ENCODE assay signal across 8 mouse cellular contexts in the genomic region with DNA sequence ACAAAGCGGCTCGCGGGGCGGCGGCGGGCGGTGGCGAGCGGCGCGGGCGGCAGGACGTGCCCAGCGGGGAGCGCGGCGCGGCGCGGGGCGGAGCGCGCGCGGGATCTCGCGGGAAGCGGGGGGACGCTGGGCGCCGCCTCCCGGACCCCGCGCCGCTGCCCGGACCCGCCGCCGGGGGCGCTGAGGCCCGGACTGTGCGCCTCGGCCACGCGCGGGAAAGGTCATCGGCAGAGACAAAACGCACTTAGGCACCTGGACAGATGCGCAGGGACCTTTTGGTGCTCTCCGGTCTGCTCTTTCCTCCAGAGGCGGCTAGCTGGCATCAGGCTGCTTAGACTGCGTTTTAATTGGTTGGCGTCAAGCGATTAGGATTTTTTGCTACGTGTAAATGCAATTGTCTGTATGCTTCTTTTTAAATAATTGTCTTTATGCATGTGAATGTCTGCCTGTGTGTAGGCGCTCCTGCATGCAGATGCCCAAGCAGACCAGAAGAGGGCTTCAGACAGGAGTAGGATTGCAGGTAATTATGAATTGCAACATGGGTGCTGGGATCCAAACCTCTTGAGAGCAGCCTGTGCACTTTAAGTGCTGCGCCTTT. TPM values are rescaled to one million over a fixed set of nuclear protein-coding genes. Genes with fewer than 3 reads are reported as not detected.
DNase-seq lines count a peak whose midpoint lies in the region; ATAC-seq and TF ChIP-seq lines count a peak whose summit lies in the region.

A gene (minus strand): TSS at position 78 of the 598 bp plus-strand sequence.

- peak within 1 kb of the TSS; percentile 99 for H3K27ac ChIP-seq in forebrain, postnatal 0 days (ENCODE audit: low read depth, low read length)
- peak within 1 kb of the TSS; percentile 91 for H3K27ac ChIP-seq in lung, embryonic 16.5 days (ENCODE audit: low read length)

- H3K4me2 ChIP-seq in forebrain, postnatal 0 days (ENCODE audit: low read depth): peak within 1 kb of the TSS; percentile 98
- peak within 1 kb of the TSS; percentile 86 for H3K4me2 ChIP-seq in lung, embryonic 16.5 days (ENCODE audit: low read depth, low read length)

- H3K9me3 ChIP-seq in G1E (replicated peaks): no peaks in the 10 kb centered on the region
- no peaks in the 10 kb centered on the region for H3K9me3 ChIP-seq in forebrain, postnatal 0 days (ENCODE audit: low read length)
- H3K9me3 ChIP-seq in lung, embryonic 16.5 days (ENCODE audit: control insufficient read depth, low read length): no peaks in the 10 kb centered on the region

- peak within 1 kb of the TSS; percentile 93 for H3K9ac ChIP-seq in forebrain, postnatal 0 days
- H3K9ac ChIP-seq in lung, embryonic 16.5 days (ENCODE audit: low read length): peak within 1 kb of the TSS; percentile 94

- WGBS in forebrain, postnatal 0 days: 2% methylated on average over 52 of the region's 57 CpGs
- 2% methylated on average over 54 of the region's 57 CpGs for WGBS in lung, embryonic 16.5 days

- peak; percentile 34; the same call in 1 of the 2 replicates for ATAC-seq in G1E (ENCODE audit: extremely low read depth, insufficient number of reproducible peaks, low FRiP score, poor library complexity, severe bottlenecking)
- ATAC-seq in forebrain, postnatal 0 days: peak; percentile 93
- ATAC-seq in lung, embryonic 16.5 days (ENCODE audit: low read depth): peak; percentile 89

- H3K4me1 ChIP-seq in G1E (ENCODE audit: insufficient read depth, low read depth, low read length): peaks cover 41% of the 10 kb centered on the region
- H3K4me1 ChIP-seq in forebrain, postnatal 0 days (ENCODE audit: insufficient read depth): peaks cover 30% of the 10 kb centered on the region
- H3K4me1 ChIP-seq in lung, embryonic 16.5 days (replicated peaks; ENCODE audit: control insufficient read depth, insufficient read depth, low read length): peaks cover 34% of the 10 kb centered on the region

- H3K27me3 ChIP-seq in G1E (ENCODE audit: insufficient read depth, low read length): peaks cover 21% of the 10 kb centered on the region; the same call in 1 of the 2 replicates
- H3K27me3 ChIP-seq in forebrain, postnatal 0 days (ENCODE audit: insufficient read depth, low read length): no peaks in the 10 kb centered on the region
- no peaks in the 10 kb centered on the region; the same call in 1 of the 2 replicates for H3K27me3 ChIP-seq in lung, embryonic 16.5 days (ENCODE audit: control insufficient read depth, insufficient read depth, low read depth, low read length)

- peak within 1 kb of the TSS; percentile 83 for H3K4me3 ChIP-seq in G1E (ENCODE audit: low read depth, low read length)
- H3K4me3 ChIP-seq in forebrain, postnatal 0 days (ENCODE audit: low read depth, low read length): peak within 1 kb of the TSS; percentile 84
- H3K4me3 ChIP-seq in lung, embryonic 16.5 days (ENCODE audit: low read length): peak within 1 kb of the TSS; percentile 90

- TF ChIP-seq CTCF in G1E (IDR thresholded peaks at IDR 0.05; ENCODE audit: low read depth, low read length): no peak
- peak; percentile 63 for TF ChIP-seq CTCF in forebrain, postnatal 0 days (IDR thresholded peaks at IDR 0.05; ENCODE audit: low read depth)

- intact Hi-C loops in heart, postnatal 36 days (cut with DNase I): loop anchor here (1.0 to 5.0 kb wide), 3 partner anchors 30 to 232 kb away; no protein-coding TSS in a partner anchor

- DNase-seq in G1E (ENCODE audit: low spot score): peak; percentile 76
- DNase-seq in cerebellum, adult 18-20 months: peak; percentile 83 to 95
- DNase-seq in forebrain, postnatal 0 days: peak; percentile 92
- DNase-seq in heart, postnatal 36 days: peak; percentile 89
- DNase-seq in layer of hippocampus, adult 8-10 months (ENCODE audit: low spot score in 2 of 2): peak in 1 of 2 experiments; percentile 79
- peak; percentile 67 for DNase-seq in ovary, postnatal 10 days (ENCODE audit: low spot score)
- peak; percentile 73 for DNase-seq in thymus, postnatal 0 days (ENCODE audit: low spot score)

- peaks cover 35% of the 10 kb centered on the region for H3K36me3 ChIP-seq in G1E (replicated peaks)
- H3K36me3 ChIP-seq in forebrain, postnatal 0 days (ENCODE audit: insufficient read depth): no peaks in the 10 kb centered on the region; the same call in 1 of the 2 replicates
- peaks cover 4% of the 10 kb centered on the region for H3K36me3 ChIP-seq in lung, embryonic 16.5 days (ENCODE audit: control insufficient read depth, insufficient read depth, low read length)

RNA-seq across cellular contexts. Expression of the gene that starts here (rescaled TPM):
- 4.5 and 5.6 TPM in 2 replicates for total RNA-seq in G1E (2014; fragmentation: Nextera tagmentation)
- 7.4 and 8.6 TPM in 2 replicates for total RNA-seq in G1E (2017)
- polyA plus RNA-seq in G1E (2012): 29.5 and 35.4 TPM in 2 replicates
- total RNA-seq in forebrain, postnatal 0 days (2014; rRNA removed): 113 and 120 TPM in 2 replicates
- 13.0 and 17.9 TPM in 2 replicates for polyA plus RNA-seq in forebrain, postnatal 0 days (2015; fragmentation: Nextera tagmentation; extraction: Ambion mirVana)
- total RNA-seq in heart, postnatal 36 days (2021): 10 to 100 TPM; 85.1 to 86.2 TPM
- 10 to 100 TPM; 65.8 to 79.4 (median 73.1) TPM for total RNA-seq in layer of hippocampus, adult 8-10 months (2022)
- polyA plus RNA-seq in lung, embryonic 16.5 days (2015; fragmentation: Nextera tagmentation; extraction: Ambion mirVana): 8.4 and 9.5 TPM in 2 replicates
- polyA plus RNA-seq in thymus, postnatal 0 days (2015; fragmentation: Nextera tagmentation; extraction: Ambion mirVana): 5.2 and 7.8 TPM in 2 replicates

Comparison
In these comparisons a context has a peak if more than half of its experiments do, and no peak if none do; other contexts are left out.
1. RNA of the gene that starts here (total RNA-seq): 113 to 120 TPM in forebrain, postnatal 0 days, 85.1 to 86.2 TPM in heart, postnatal 36 days and 65.8 to 79.4 TPM in layer of hippocampus, adult 8-10 months; 4.5 to 8.6 TPM in G1E; every median in the first group is over 4 times any median in the second.
2. ATAC-seq: peak in every context shown above with its lines; median percentile 93 in forebrain, postnatal 0 days; 89 in lung, embryonic 16.5 days; 34 in G1E.
3. Peak in every context shown above with its lines, with median percentiles within 50 percentile points of each other: H3K4me3 ChIP-seq.